In the genomic region with DNA sequence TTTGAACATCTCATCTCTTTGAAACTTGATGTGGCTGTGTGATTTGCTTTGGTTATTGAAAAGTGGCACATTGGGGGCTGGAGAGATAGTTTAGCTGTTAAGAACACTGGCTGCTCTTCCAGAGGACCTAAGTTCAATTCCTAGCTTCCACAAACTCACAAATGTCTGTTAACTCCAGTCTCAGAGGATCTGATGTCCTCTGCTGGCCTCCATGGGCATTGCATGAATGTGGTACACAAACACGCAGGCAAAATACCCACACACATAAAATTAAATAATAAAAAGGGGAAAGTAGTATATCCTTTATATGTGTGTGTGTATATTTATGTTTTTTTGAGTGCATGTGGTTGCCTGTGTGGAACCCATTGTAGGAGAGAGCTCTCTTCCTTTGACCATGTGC, we compare ENCODE assay signal across 12 mouse cellular contexts. TPM values are rescaled to one million over a fixed set of nuclear protein-coding genes. Genes with fewer than 3 reads are reported as not detected.
DNase-seq lines count a peak whose midpoint lies in the region; ATAC-seq and TF ChIP-seq lines count a peak whose summit lies in the region.
"Had no signal": no experiment of that assay in that cellular context is flagged by ENCODE, and none has a peak within 500 bp of the region (broad histone marks: within the 10 kb centered on the region; RNA-seq: fewer than 3 reads in every experiment).

No protein-coding gene starts in this region.

- WGBS in liver, postnatal 0 days (ENCODE audit: insufficient replicate concordance) = 85% methylated on average over 1 of the region's 1 CpGs
- WGBS in liver, embryonic 11.5 days = 79% methylated on average over 1 of the region's 1 CpGs

- H3K27me3 ChIP-seq in liver, postnatal 0 days (ENCODE audit: insufficient read depth, low read length) = no peaks in the 10 kb centered on the region
- no peaks in the 10 kb centered on the region for H3K27me3 ChIP-seq in liver, embryonic 11.5 days (replicated peaks; ENCODE audit: control insufficient read depth, insufficient read depth, low read length)

- ATAC-seq in liver, postnatal 0 days = no peak
- no peak for ATAC-seq in liver, embryonic 11.5 days (replicated peaks; ENCODE audit: low FRiP score)
- 0 out of 2 replicates have a peak, but pooled peaks have one; percentile 35 for ATAC-seq in granulocyte monocyte progenitor cell, adult 5-6 weeks (replicated peaks; ENCODE audit: poor library complexity, severe bottlenecking)

- no peak overlapping the region for H3K4me3 ChIP-seq in liver, postnatal 0 days (ENCODE audit: low read depth, low read length)
- no peak overlapping the region for H3K4me3 ChIP-seq in liver, embryonic 11.5 days (ENCODE audit: low read depth, low read length)
- H3K4me3 ChIP-seq: limb, embryonic 10.5 days; megakaryocyte, embryonic 14.5 days had no signal

- H3K9me3 ChIP-seq in liver, postnatal 0 days (ENCODE audit: low read length) = no peaks in the 10 kb centered on the region
- no peaks in the 10 kb centered on the region for H3K9me3 ChIP-seq in liver, embryonic 11.5 days (ENCODE audit: control insufficient read depth, low read length)
- H3K9me3 ChIP-seq: limb, embryonic 10.5 days; megakaryocyte, embryonic 14.5 days had no signal

- DNase-seq in embryo, embryonic 10.5 days (ENCODE audit: low spot score) = peak; percentile 21
- DNase-seq in embryo, embryonic 11 days = no peak
- DNase-seq in liver, postnatal 0 days = no peak
- no peak for DNase-seq in liver, embryonic 11.5 days (ENCODE audit: low spot score)
- peak; percentile 45 for DNase-seq in thymus, postnatal 14 days
- DNase-seq in urinary bladder, postnatal 36 days (ENCODE audit: low spot score in 2 of 2) = no peak
- DNase-seq in kidney, adult 9 months = no peak
- DNase-seq: cerebellum, adult 8-10 months; heart, postnatal 14 days had no signal

- peak; percentile 61 for TF ChIP-seq CTCF in liver, postnatal 0 days (IDR thresholded peaks at IDR 0.05; ENCODE audit: low read depth)

- no peak overlapping the region for H3K9ac ChIP-seq in liver, postnatal 0 days (replicated peaks)
- no peak overlapping the region for H3K9ac ChIP-seq in liver, embryonic 11.5 days (ENCODE audit: low read depth, low read length)

- H3K36me3 ChIP-seq in liver, postnatal 0 days (replicated peaks; ENCODE audit: insufficient read depth, low read length) = peaks cover 3% of the 10 kb centered on the region; the same call in 1 of the 2 replicates
- 0 out of 2 replicates have a peak, but pooled peaks cover 2% of the 10 kb centered on the region for H3K36me3 ChIP-seq in liver, embryonic 11.5 days (ENCODE audit: control insufficient read depth, insufficient read depth, low read length)

- no peaks in the 10 kb centered on the region for H3K4me1 ChIP-seq in liver, postnatal 0 days (ENCODE audit: insufficient read depth)
- H3K4me1 ChIP-seq in liver, embryonic 11.5 days (replicated peaks; ENCODE audit: control insufficient read depth, insufficient read depth, low read length) = no peaks in the 10 kb centered on the region; the same call in 1 of the 2 replicates
- H3K4me1 ChIP-seq: limb, embryonic 10.5 days had no signal

- H3K4me2 ChIP-seq in liver, postnatal 0 days (ENCODE audit: low read depth, low read length) = no peak overlapping the region
- H3K4me2 ChIP-seq in liver, embryonic 11.5 days = no peak overlapping the region

- TF ChIP-seq EP300 in liver, postnatal 0 days (IDR thresholded peaks at IDR 0.05; ENCODE audit: low read depth) = no peak

- H3K27ac ChIP-seq in liver, postnatal 0 days (ENCODE audit: low read depth) = no peak overlapping the region
- no peak overlapping the region for H3K27ac ChIP-seq in liver, embryonic 11.5 days (ENCODE audit: low read depth, low read length)
- H3K27ac ChIP-seq: limb, embryonic 10.5 days had no signal

RNA-seq across cellular contexts. Expression of a gene that starts 10.3 kb away (rescaled TPM):
- polyA plus RNA-seq in liver, postnatal 0 days (2015; fragmentation: Nextera tagmentation; extraction: Ambion mirVana) = 8.0 and 13.9 TPM in 2 replicates
- 48.6 and 62.5 TPM in 2 replicates for polyA plus RNA-seq in liver, embryonic 11.5 days (2014; fragmentation: Nextera tagmentation; extraction: Ambion mirVana)
- 108 and 109 TPM in 2 replicates for total RNA-seq in granulocyte monocyte progenitor cell, adult 5-6 weeks (2014; fragmentation: Nextera tagmentation)
- total RNA-seq in granulocyte monocyte progenitor cell, adult 5-6 weeks (2017) = 108 and 136 TPM in 2 replicates

RNA-seq across cellular contexts. Expression of a gene that starts 48.2 kb away (rescaled TPM):
- 18.6 and 20.0 TPM in 2 replicates for polyA plus RNA-seq in liver, postnatal 0 days (2015; fragmentation: Nextera tagmentation; extraction: Ambion mirVana)
- 53.5 and 54.2 TPM in 2 replicates for polyA plus RNA-seq in liver, embryonic 11.5 days (2014; fragmentation: Nextera tagmentation; extraction: Ambion mirVana)
- 24.5 and 25.3 TPM in 2 replicates for total RNA-seq in granulocyte monocyte progenitor cell, adult 5-6 weeks (2014; fragmentation: Nextera tagmentation)
- total RNA-seq in granulocyte monocyte progenitor cell, adult 5-6 weeks (2017) = 19.9 and 22.3 TPM in 2 replicates

Comparison
In these comparisons a context has a peak if more than half of its experiments do, and no peak if none do; other contexts are left out.
1. DNase-seq: peak in embryo, embryonic 10.5 days (single experiment) and thymus, postnatal 14 days (single experiment); none in embryo, embryonic 11 days (single experiment), liver, postnatal 0 days (single experiment), liver, embryonic 11.5 days (single experiment), urinary bladder, postnatal 36 days (0 of 2) and kidney, adult 9 months (single experiment).